Mouse (Mus musculus) intestine, embryonic 16.5 days (tissue): ENCODE measurements at regions not wholly inside any gene's neighbourhood (a gene's known extent, or its start where the extent isn't known, plus 50 kb on each side); places are given as distances from the start of the nearest gene placed in this dataset.
A peak's percentile ranks its signal among the peaks of the same experiment; 100 is the strongest.

Experiments used
- ATAC-seq: fragments of 200-750 bp; cut with Nextera tagmentation; 2 replicates; pipeline ENCODE4 v1.8.0; 2017; ENCODE audit warnings: moderate TSS enrichment, moderate library complexity
- H3K27ac ChIP-seq: fragments of 300-500 bp; sonication (generic); 2 replicates; pipeline ENCODE4 v1.5.1; 2014; ENCODE audit warnings: mild to moderate bottlenecking, low read length
- H3K27me3 ChIP-seq: fragments of 300-500 bp; sonication (generic); replicated peaks from 2 replicates; pipeline ENCODE4 v1.6.1; 2014; ENCODE audit warnings: low read length, control low read depth, mixed read lengths; ENCODE audit not compliant: control insufficient read depth, insufficient read depth
- H3K36me3 ChIP-seq: fragments of 300-500 bp; sonication (generic); 2 replicates; pipeline ENCODE4 v1.6.1; 2014; ENCODE audit warnings: low read length, control low read depth; ENCODE audit not compliant: control insufficient read depth, insufficient read depth
- H3K4me1 ChIP-seq: fragments of 300-500 bp; sonication (generic); 2 replicates; pipeline ENCODE4 v1.6.1; 2014; ENCODE audit warnings: low read length, control low read depth, mixed read lengths; ENCODE audit not compliant: control insufficient read depth, insufficient read depth
- H3K4me2 ChIP-seq: fragments of 300-500 bp; sonication (generic); 2 replicates; pipeline ENCODE4 v1.6.1; 2014; ENCODE audit warnings: low read depth, low read length, control low read depth
- H3K4me3 ChIP-seq: fragments of 300-500 bp; sonication (generic); 2 replicates; pipeline ENCODE4 v1.5.1; 2014; ENCODE audit warnings: mild to moderate bottlenecking, low read length
- H3K9ac ChIP-seq: fragments of 300-500 bp; sonication (generic); 2 replicates; pipeline ENCODE4 v1.6.1; 2014; ENCODE audit warnings: low read depth, low read length
- H3K9me3 ChIP-seq: fragments of 300-500 bp; sonication (generic); 2 replicates; pipeline ENCODE4 v1.6.1; 2016; ENCODE audit warnings: low read length, control low read depth; ENCODE audit not compliant: control insufficient read depth
- WGBS: fragments of 180-500 bp; shearing (Covaris S2); extraction: QIAGEN DNeasy Blood & Tissue Kit; methylation state at CpG from one replicate; pipeline ENCODE4 v1.1.7; 2014; 5-methylcytosine and 5-hydroxymethylcytosine counted together

DNA sequence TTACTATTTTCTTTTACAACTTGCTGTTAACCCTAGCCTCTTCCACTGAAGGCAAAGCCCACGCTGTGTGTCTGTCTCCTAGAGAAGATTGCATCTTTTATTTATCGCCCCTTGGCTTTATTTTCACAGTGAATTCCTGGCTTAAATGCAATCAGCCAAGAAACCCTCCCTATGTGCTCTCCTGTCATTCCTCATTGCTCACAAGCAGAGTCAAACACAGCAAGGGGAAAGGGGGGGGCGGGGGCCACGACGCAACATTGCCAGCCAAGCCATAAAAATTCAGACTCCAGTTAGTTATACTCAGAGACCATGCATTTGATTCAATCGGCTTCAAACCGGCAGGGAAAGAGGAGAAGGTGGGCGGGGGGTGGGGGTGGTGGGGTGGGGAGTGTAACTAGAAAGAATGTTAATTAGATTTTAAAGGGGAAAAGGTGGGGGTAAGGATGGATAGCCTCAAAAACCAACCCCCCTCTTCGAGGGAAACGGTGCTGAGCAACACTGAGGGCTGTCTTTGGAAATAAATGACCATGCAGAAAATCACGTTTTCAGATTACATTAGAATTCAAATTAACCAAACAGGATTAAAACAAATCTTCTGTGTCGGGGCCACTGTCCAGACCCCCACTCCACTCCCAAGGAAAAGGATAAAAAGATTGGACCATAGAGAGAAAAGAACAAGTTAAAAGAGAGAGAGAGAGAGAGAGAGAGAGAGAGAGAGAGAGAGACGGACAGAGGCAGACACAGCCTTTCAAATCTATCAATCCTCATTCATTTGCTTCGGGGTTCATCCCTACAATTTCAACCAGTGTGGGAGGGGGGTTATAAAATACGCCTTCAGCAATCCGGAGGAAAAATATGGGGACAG, 156.6 kb upstream of the Smim15 start:
- Histone ChIP-seq H3K4me2 (peak overlapping the region; percentile 68), H3K4me1 (peaks cover 13% of the 10 kb centered on the region), H3K27ac (no peak overlapping the region), H3K9me3 (no peaks in the 10 kb centered on the region), H3K4me3 (peak overlapping the region; percentile 91), H3K9ac (peak overlapping the region; percentile 88), H3K36me3 (no peaks in the 10 kb centered on the region), H3K27me3 (no peaks in the 10 kb centered on the region)
- WGBS: 3% methylated on average over 16 of the region's 16 CpGs
- no peak for ATAC-seq

DNA sequence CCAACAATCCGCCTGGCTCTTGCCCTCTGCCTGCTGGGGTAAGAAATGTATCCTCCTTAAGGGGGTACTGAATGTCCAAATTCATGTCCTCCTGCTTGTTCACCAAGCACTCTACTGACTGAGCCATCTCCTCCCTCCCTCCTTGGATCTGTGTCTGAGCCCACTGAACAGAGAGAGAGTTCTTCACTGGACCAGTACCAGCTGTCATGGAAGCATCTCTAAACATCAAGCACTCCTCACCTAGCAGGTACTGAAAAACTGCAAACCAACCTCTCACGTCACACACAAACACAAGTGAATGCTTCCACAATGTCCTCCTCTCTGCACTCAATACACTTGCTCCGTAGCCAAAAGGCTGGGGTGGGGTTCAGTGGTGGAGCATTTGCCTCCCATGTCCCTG, 159.4 kb upstream of the Smim15 start:
- H3K4me3 ChIP-seq: no peak overlapping the region
- no peak for ATAC-seq
- peaks cover 10% of the 10 kb centered on the region for H3K4me1 ChIP-seq
- WGBS: 89% methylated on average over 3 of the region's 3 CpGs
- no peak overlapping the region for H3K9ac ChIP-seq
- no peak overlapping the region for H3K27ac ChIP-seq
- no peak overlapping the region for H3K4me2 ChIP-seq
- H3K27me3 ChIP-seq: no peaks in the 10 kb centered on the region
- H3K36me3 ChIP-seq: no peaks in the 10 kb centered on the region
- no peaks in the 10 kb centered on the region for H3K9me3 ChIP-seq

DNA sequence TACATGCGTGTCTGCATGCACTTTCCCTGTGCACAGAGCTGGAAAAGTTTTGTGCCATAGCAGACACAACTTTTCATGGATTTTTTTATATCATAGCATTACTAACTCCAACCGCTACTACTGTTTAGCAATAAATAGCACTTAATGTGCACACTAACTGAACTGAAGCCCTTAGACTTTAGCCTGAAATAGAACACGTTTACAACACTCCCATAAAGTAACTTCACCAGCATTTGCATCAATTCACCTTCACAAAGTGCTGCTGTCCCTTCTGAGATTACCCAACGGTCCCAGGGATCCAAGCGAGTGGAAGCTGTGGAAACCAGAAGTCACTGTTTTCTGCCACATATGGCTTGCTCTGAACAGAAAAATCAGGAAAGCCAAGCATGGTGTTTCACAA, 161.9 kb upstream of the Smim15 start:
- H3K4me1 ChIP-seq: peaks cover 6% of the 10 kb centered on the region
- no peak overlapping the region for H3K4me2 ChIP-seq
- WGBS: 57% methylated on average over 5 of the region's 5 CpGs
- H3K36me3 ChIP-seq: no peaks in the 10 kb centered on the region
- ATAC-seq: peak; percentile 64
- no peak overlapping the region for H3K27ac ChIP-seq
- no peak overlapping the region for H3K9ac ChIP-seq
- H3K4me3 ChIP-seq: no peak overlapping the region
- H3K9me3 ChIP-seq: no peaks in the 10 kb centered on the region
- H3K27me3 ChIP-seq: no peaks in the 10 kb centered on the region

GRCm38 (mm10) chr13:107880551-107880950, 163.7 kb upstream of the Smim15 start:
- Histone ChIP-seq H3K9ac (no peak overlapping the region), H3K27me3 (no peaks in the 10 kb centered on the region), H3K9me3 (no peaks in the 10 kb centered on the region), H3K4me1 (no peaks in the 10 kb centered on the region; the same call in none of the 2 replicates), H3K4me3 (no peak overlapping the region), H3K36me3 (no peaks in the 10 kb centered on the region), H3K27ac (no peak overlapping the region), H3K4me2 (no peak overlapping the region)
- WGBS: 89% methylated on average over 2 of the region's 2 CpGs
- ATAC-seq: no peak

- 53% methylated on average over 8 of the region's 8 CpGs for WGBS
- Histone ChIP-seq H3K4me3 (no peak overlapping the region), H3K27ac (no peak overlapping the region), H3K4me1 (no peaks in the 10 kb centered on the region; the same call in none of the 2 replicates), H3K9ac (no peak overlapping the region), H3K27me3 (no peaks in the 10 kb centered on the region), H3K36me3 (no peaks in the 10 kb centered on the region), H3K9me3 (no peaks in the 10 kb centered on the region), H3K4me2 (no peak overlapping the region)
- 0 out of 2 replicates have a peak, but pooled peaks have one; percentile 45 for ATAC-seq
These were observed 164.7 kb upstream of the Smim15 start for GRCm38 (mm10) chr13:107879535-107879934.

DNA sequence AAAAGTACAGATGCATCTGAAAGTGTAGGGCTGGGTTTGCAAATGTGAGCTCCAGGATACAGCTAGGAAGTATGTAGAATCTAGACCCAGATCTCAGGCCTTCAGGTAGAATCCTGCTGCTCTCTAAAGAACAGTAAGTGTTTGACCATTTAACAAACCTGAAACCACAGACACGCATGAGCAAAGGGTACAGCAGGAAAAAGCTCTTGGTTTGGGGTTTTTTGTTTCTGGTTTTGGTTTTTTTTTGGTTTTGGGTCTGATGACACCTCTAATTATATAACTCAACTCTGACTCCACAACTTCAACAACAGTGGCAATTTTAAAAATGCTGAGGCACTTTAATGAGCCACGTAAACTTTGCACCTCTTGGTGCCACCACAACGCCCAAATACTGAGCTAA, 165.3 kb upstream of the Smim15 start:
- no peaks in the 10 kb centered on the region for H3K27me3 ChIP-seq
- H3K4me3 ChIP-seq: no peak overlapping the region
- H3K9me3 ChIP-seq: no peaks in the 10 kb centered on the region
- ATAC-seq: no peak
- H3K9ac ChIP-seq: no peak overlapping the region
- no peak overlapping the region for H3K27ac ChIP-seq
- no peak overlapping the region for H3K4me2 ChIP-seq
- H3K4me1 ChIP-seq: no peaks in the 10 kb centered on the region; the same call in 1 of the 2 replicates
- H3K36me3 ChIP-seq: no peaks in the 10 kb centered on the region
- 85% methylated on average over 3 of the region's 3 CpGs for WGBS

DNA sequence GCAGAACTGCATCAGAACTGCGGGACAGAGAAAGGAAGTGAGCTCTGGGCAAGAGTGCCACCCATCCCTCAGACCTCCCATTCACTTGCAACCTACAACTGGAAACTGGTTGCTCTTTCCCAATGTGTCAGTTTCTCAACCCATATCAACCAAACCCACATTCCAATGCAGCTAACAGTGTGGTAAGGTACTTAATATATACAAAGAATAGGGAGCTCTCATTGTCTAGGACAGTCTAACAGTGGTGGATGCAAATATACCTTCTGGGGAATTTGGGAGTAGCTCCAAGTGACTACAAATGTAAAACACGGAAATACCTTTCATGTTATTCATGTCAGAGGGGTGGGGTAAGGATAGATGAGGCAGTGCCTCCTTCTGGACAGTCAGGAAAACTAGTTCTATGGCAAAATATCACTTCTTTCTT, 171.0 kb upstream of the Smim15 start:
- Histone ChIP-seq H3K4me2 (no peak overlapping the region), H3K4me3 (no peak overlapping the region), H3K4me1 (peaks cover 5% of the 10 kb centered on the region; the same call in 1 of the 2 replicates), H3K27ac (no peak overlapping the region), H3K36me3 (no peaks in the 10 kb centered on the region), H3K9ac (no peak overlapping the region), H3K9me3 (no peaks in the 10 kb centered on the region), H3K27me3 (no peaks in the 10 kb centered on the region)
- 55% methylated on average over 2 of the region's 2 CpGs for WGBS
- ATAC-seq: no peak

DNA sequence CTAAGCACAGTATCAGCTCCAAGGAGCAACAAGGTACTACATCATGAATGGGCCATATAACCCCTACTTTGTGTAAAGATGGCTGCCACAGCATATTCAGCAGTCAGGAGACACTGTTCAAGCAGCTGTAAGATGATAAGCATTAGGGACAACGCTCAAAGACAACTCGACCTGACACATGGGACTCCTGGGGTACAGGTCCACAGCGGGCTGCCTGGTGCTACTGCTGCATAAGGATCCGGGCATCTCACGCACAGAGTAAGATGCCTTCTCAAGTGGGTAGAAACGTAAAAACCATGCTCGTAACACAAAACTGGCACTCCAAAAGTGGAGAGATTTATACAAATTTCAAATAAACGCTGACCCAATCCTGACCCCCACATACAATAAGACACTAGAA, 171.7 kb upstream of the Smim15 start:
- H3K27me3 ChIP-seq: no peaks in the 10 kb centered on the region
- H3K4me1 ChIP-seq: peaks cover 7% of the 10 kb centered on the region; the same call in 1 of the 2 replicates
- H3K4me3 ChIP-seq: no peak overlapping the region
- no peak for ATAC-seq
- no peaks in the 10 kb centered on the region for H3K9me3 ChIP-seq
- H3K27ac ChIP-seq: no peak overlapping the region
- H3K4me2 ChIP-seq: no peak overlapping the region
- H3K9ac ChIP-seq: no peak overlapping the region
- no peaks in the 10 kb centered on the region for H3K36me3 ChIP-seq
- 74% methylated on average over 8 of the region's 8 CpGs for WGBS

DNA sequence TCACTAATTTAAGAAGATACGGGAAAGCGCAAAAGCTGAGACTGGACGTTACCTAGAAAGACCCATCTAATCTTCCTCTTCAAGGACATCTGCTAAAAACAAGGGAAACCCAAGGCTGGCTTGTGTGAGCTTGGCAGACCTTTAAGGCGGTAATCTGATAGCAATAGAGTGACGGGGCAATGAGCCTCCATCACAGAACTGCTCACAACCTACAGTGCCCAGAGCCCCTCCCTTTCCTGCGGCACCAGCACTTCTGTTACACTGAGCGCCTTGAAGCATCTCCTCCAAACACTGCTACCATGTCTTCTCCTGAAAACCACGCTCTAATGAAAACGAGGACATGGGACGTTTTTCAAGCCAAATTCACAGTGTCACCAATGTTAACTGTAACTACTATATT, 172.1 kb upstream of the Smim15 start:
- no peak overlapping the region for H3K27ac ChIP-seq
- H3K4me2 ChIP-seq: no peak overlapping the region
- H3K4me1 ChIP-seq: peaks cover 7% of the 10 kb centered on the region; the same call in 1 of the 2 replicates
- H3K9me3 ChIP-seq: no peaks in the 10 kb centered on the region
- no peaks in the 10 kb centered on the region for H3K36me3 ChIP-seq
- no peak for ATAC-seq
- no peak overlapping the region for H3K4me3 ChIP-seq
- 67% methylated on average over 10 of the region's 10 CpGs for WGBS
- H3K9ac ChIP-seq: no peak overlapping the region
- H3K27me3 ChIP-seq: no peaks in the 10 kb centered on the region
